Mouse (Mus musculus): ENCODE results near the gene Tmod4. TPM values are rescaled to one million over a fixed set of nuclear protein-coding genes. Genes with fewer than 3 reads are reported as not detected.
"Not testable (repeated sequence)": the region's sequence is repeated elsewhere in the genome, so short reads cannot be mapped to it uniquely, and the experiment has no call there.

Tmod4 gene
- 1 to 10 TPM in 8 of 26 experiments, under 1 TPM in 5, not detected in 13; 0.66 to 2.5 (median 1.2) TPM for total RNA-seq (2018; cell fraction: chromatin; rRNA removed)
- under 1 TPM in 1 of 26 experiments, not detected in 25; 0.28 TPM for total RNA-seq (2018; cell fraction: cytosol; rRNA removed)
- total RNA-seq (2018; cell fraction: nucleus; rRNA removed), result 1 to 10 TPM in 6 of 26 experiments, under 1 TPM in 3, not detected in 17; 0.48 to 1.9 (median 1.1) TPM
- not detected in 3 replicates for polyA plus RNA-seq (2018)

DNA sequence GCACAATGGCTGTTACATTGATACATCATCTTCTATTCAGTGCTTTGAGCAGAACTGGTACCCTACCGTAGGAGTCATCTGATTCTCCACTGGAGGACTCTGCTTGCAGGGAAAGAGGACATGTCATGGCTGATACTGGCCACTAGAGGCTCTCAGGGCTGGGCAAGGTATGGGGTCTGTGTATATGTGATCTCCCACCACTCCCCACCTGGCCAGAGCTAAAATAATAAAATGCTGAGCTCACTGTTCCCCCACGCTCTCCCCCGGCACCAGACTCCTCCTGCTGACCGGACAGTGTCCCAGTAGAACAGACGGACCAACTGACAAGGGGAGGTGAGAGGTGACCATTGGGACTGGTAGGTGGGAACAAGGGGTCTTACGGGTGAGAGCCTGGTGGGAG is at the start of gene Tmod4:
TSS of gene Tmod4 (plus strand) at position 231 of the 400 bp plus-strand sequence.
- H3K79me2 ChIP-seq (ENCODE audit: inconsistent target), result no peaks in the 10 kb centered on the region
- no peak within 1 kb of the TSS for H3K4me3 ChIP-seq (ENCODE audit: inconsistent target)
- 88% methylated on average over 6 of the region's 6 CpGs for WGBS (ENCODE audit: missing documents)
- peaks cover 37% of the 10 kb centered on the region for H3K36me3 ChIP-seq (ENCODE audit: inconsistent target)
- no peak within 1 kb of the TSS for H3K27ac ChIP-seq

DNA sequence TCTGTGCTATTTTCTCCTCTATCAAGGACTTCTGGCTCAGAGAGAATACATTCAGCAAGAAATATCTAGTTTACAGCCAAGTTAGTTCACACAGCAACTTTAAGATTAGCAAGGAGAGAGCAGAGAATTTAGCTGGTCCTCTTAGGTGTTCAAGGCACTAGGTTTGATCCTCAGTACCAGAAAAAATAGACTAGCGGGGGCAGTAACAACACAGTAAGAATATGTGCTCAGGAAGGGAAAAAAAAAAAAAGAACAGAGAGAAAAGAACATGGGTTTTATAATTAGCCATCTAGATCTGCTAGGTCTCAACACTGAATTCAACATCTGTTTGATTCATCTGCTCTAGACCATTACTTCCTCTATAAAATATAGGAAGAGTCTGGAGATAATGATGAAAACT is 36.2 kb upstream of the Tmod4 start:
- WGBS (ENCODE audit: missing documents), result no CpG with 5 or more reads among the region's 1 CpGs
- H3K79me2 ChIP-seq (ENCODE audit: inconsistent target), result peaks cover 81% of the 10 kb centered on the region
- 0 out of 2 replicates have a peak, but pooled peaks cover under 1% of the 10 kb centered on the region for H3K36me3 ChIP-seq (ENCODE audit: inconsistent target)
- H3K4me3 ChIP-seq (ENCODE audit: inconsistent target), result no peak overlapping the region
- no peak overlapping the region for H3K27ac ChIP-seq

DNA sequence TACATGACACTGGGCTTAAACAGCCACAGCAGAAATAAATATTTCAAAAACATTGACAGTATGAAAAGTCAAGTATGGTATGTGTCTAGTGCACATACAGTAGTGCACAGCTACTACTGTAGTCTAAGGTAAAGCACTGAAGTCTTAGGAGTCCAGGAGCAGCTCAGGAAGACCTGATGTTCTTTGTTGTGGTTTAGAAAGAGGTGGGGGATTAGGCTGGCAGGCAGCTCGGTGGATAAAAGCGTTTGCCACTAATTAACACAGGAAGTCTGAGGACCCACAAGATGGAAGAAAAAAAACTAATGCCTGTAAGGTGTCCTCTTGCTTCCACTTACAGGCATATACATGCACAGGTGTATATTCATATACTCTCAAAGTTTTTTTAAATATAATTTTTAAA is 23.4 kb upstream of the Tmod4 start:
- H3K79me2 ChIP-seq (ENCODE audit: inconsistent target), result peaks cover 100% of the 10 kb centered on the region
- WGBS (ENCODE audit: missing documents), result 17% methylated on average over 2 of the region's 2 CpGs
- H3K27ac ChIP-seq, result no peak overlapping the region
- H3K4me3 ChIP-seq (ENCODE audit: inconsistent target), result no peak overlapping the region
- peaks cover 16% of the 10 kb centered on the region; the same call in 1 of the 2 replicates for H3K36me3 ChIP-seq (ENCODE audit: inconsistent target)

DNA sequence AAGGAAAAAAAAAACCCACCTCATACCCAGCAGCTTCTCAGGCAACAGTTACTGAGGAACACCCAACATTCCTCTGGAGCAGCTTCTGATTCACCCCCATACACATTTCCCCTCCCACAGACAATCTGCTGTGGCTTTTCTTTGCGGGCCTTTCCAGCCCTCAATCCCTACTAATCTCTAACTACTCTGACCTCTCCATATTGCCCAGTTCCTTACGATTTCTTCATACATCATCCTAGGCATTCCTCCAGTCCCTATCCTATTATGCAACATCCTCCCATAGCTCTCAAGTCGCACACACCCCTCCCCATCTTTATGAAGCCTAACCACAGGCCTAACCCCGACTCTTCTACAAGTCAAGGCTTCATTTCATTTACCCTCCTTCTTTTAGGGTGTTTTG is 19.2 kb upstream of the Tmod4 start:
- H3K4me3 ChIP-seq (ENCODE audit: inconsistent target), result peak overlapping the region; percentile 98
- WGBS (ENCODE audit: missing documents), result 3% methylated on average over 4 of the region's 4 CpGs
- H3K36me3 ChIP-seq (ENCODE audit: inconsistent target), result 0 out of 2 replicates have a peak, but pooled peaks cover 6% of the 10 kb centered on the region
- H3K27ac ChIP-seq, result peak overlapping the region; percentile 83
- H3K79me2 ChIP-seq (ENCODE audit: inconsistent target), result peaks cover 66% of the 10 kb centered on the region

GRCm38 (mm10) chr3:95105586-95106337 is 18.5 kb upstream of the Tmod4 start:
- Histone ChIP-seq H3K79me2 (ENCODE audit: inconsistent target) (peaks cover 60% of the 10 kb centered on the region), H3K4me3 (ENCODE audit: inconsistent target) (peak overlapping the region; percentile 98), H3K27ac (peak overlapping the region; percentile 83), H3K36me3 (ENCODE audit: inconsistent target) (0 out of 2 replicates have a peak, but pooled peaks cover 6% of the 10 kb centered on the region)
- WGBS (ENCODE audit: missing documents), result under 1% methylated on average over 16 of the region's 16 CpGs

GRCm38 (mm10) chr3:95106338-95107117 is 17.7 kb upstream of the Tmod4 start, which contains the start of gene Pip5k1a:
TSS of gene Pip5k1a (minus strand) at chr3:95106930.
- peak within 1 kb of the TSS; percentile 83 for H3K27ac ChIP-seq
- peak within 1 kb of the TSS; percentile 98 for H3K4me3 ChIP-seq (ENCODE audit: inconsistent target)
- peaks cover 54% of the 10 kb centered on the region for H3K79me2 ChIP-seq (ENCODE audit: inconsistent target)
- H3K36me3 ChIP-seq (ENCODE audit: inconsistent target), result 0 out of 2 replicates have a peak, but pooled peaks cover 4% of the 10 kb centered on the region
- WGBS (ENCODE audit: missing documents), result under 1% methylated on average over 50 of the region's 51 CpGs

- H3K36me3 ChIP-seq (ENCODE audit: inconsistent target), result not testable (repeated sequence)
- Histone ChIP-seq H3K27ac (peak overlapping the region; percentile 83; the same call in 1 of the 2 replicates), H3K4me3 (ENCODE audit: inconsistent target) (peak overlapping the region; percentile 98), H3K79me2 (ENCODE audit: inconsistent target) (peaks cover 54% of the 10 kb centered on the region)
Observed at GRCm38 (mm10) chr3:95107308-95107707, 17.0 kb upstream of the Tmod4 start.

DNA sequence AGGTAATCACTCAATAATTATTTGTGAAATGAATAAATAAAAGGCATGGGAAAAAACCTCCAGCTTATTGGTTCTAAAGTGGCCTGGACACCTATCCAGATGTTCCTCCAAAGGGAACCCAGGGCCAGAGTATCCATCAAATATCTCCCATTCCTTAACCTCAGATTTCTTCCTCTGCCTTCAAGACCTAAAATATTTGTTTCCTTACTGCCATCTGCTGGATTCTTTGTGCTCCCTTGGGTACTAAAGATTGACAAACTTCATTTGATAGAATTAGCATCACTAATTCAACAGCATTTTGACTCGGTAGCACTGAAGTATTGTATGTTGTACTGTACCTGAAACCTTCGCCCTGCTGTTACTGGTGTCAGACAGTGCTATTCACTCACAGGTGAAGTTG is 16.4 kb upstream of the Tmod4 start:
- H3K27ac ChIP-seq, result no peak overlapping the region
- peaks cover 54% of the 10 kb centered on the region for H3K79me2 ChIP-seq (ENCODE audit: inconsistent target)
- 58% methylated on average over 2 of the region's 2 CpGs for WGBS (ENCODE audit: missing documents)

GRCm38 (mm10) chr3:95110911-95111726 is 13.2 kb upstream of the Tmod4 start, which contains the start of gene Vps72:
TSS of gene Vps72 (plus strand) at chr3:95111022.
- H3K4me3 ChIP-seq (ENCODE audit: inconsistent target), result peak within 1 kb of the TSS; percentile 78
- peaks cover 30% of the 10 kb centered on the region for H3K79me2 ChIP-seq (ENCODE audit: inconsistent target)
- H3K27ac ChIP-seq, result peak within 1 kb of the TSS; percentile 75
- WGBS (ENCODE audit: missing documents), result under 1% methylated on average over 39 of the region's 54 CpGs
- H3K36me3 ChIP-seq (ENCODE audit: inconsistent target), result peaks cover 11% of the 10 kb centered on the region; the same call in 1 of the 2 replicates

More for the DNA sequence above, 16.4 kb upstream of the Tmod4 start:
- Histone ChIP-seq H3K36me3 (ENCODE audit: inconsistent target) (no peaks in the 10 kb centered on the region), H3K4me3 (ENCODE audit: inconsistent target) (no peak overlapping the region)

DNA sequence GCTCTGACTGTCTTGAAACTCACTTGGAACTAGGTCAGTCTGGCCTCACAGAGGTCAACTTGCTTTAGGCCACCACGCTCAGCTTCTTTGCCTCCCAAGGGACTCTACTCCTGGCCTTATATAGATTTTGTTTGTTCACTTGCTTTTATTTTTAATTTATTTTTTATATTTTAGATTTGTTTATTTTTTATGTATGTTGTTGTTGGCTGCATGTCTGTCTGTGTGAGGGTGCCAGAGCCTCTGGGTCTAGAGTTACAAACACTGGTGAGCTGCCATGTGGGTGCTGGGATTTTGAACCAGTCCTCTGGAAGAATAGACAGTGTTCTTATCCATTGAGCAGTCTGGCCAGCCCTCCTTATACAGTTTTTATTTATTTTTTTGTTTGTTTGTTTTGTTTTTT is 11.5 kb upstream of the Tmod4 start:
- H3K36me3 ChIP-seq (ENCODE audit: inconsistent target), result peaks cover 14% of the 10 kb centered on the region; the same call in 1 of the 2 replicates
- H3K79me2 ChIP-seq (ENCODE audit: inconsistent target), result peaks cover 24% of the 10 kb centered on the region
- no peak overlapping the region for H3K27ac ChIP-seq
- WGBS (ENCODE audit: missing documents), result 100% methylated on average over 1 of the region's 1 CpGs
- H3K4me3 ChIP-seq (ENCODE audit: inconsistent target), result no peak overlapping the region

DNA sequence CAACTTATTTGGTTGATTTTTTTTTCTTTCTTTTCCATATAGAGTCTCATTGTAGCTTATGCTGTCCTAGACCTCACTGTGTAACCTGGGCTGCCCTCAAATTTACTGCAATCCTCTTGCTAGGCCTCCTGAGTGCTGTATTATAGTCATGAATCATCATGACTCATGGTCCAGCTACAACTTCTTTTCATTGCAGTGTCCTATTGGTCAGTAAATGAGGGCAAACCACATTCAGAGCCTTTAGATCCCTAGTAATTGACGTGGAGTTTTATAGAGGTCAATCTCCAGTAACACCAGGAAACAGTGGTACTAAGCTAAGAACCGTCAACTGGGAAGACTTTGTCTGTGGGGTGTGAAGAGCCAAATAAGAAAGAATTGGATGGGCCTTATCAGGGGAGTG is 6.5 kb upstream of the Tmod4 start:
- WGBS (ENCODE audit: missing documents), result 94% methylated on average over 2 of the region's 2 CpGs
- Histone ChIP-seq H3K79me2 (ENCODE audit: inconsistent target) (peaks cover 10% of the 10 kb centered on the region), H3K4me3 (ENCODE audit: inconsistent target) (no peak overlapping the region), H3K27ac (no peak overlapping the region), H3K36me3 (ENCODE audit: inconsistent target) (peaks cover 56% of the 10 kb centered on the region)

- Histone ChIP-seq H3K79me2 (ENCODE audit: inconsistent target) (no peaks in the 10 kb centered on the region), H3K27ac (no peak overlapping the region), H3K4me3 (ENCODE audit: inconsistent target) (no peak overlapping the region), H3K36me3 (ENCODE audit: inconsistent target) (peaks cover 48% of the 10 kb centered on the region)
- 73% methylated on average over 6 of the region's 6 CpGs for WGBS (ENCODE audit: missing documents)
Observed at GRCm38 (mm10) chr3:95121580-95121979, 2.7 kb upstream of the Tmod4 start.

- WGBS (ENCODE audit: missing documents), result 40% methylated on average over 5 of the region's 5 CpGs
Observed at GRCm38 (mm10) chr3:95124972-95125371, 696 bp downstream of the Tmod4 start.

GRCm38 (mm10) chr3:95129226-95129651 is 5.0 kb downstream of the Tmod4 start:
- H3K36me3 ChIP-seq (ENCODE audit: inconsistent target), result peaks cover 29% of the 10 kb centered on the region; the same call in 1 of the 2 replicates
- H3K4me3 ChIP-seq (ENCODE audit: inconsistent target), result no peak overlapping the region

More at GRCm38 (mm10) chr3:95124972-95125371, 696 bp downstream of the Tmod4 start:
- peaks cover 37% of the 10 kb centered on the region for H3K36me3 ChIP-seq (ENCODE audit: inconsistent target)
- no peak overlapping the region for H3K4me3 ChIP-seq (ENCODE audit: inconsistent target)
- no peaks in the 10 kb centered on the region for H3K79me2 ChIP-seq (ENCODE audit: inconsistent target)
- H3K27ac ChIP-seq, result no peak overlapping the region

More at GRCm38 (mm10) chr3:95129226-95129651, 5.0 kb downstream of the Tmod4 start:
- peaks cover 5% of the 10 kb centered on the region; the same call in 1 of the 2 replicates for H3K79me2 ChIP-seq (ENCODE audit: inconsistent target)
- 92% methylated on average over 6 of the region's 6 CpGs for WGBS (ENCODE audit: missing documents)
- H3K27ac ChIP-seq, result no peak overlapping the region
